Mouse (Mus musculus) liver, embryonic 14.5 days (tissue): ENCODE measurements around the gene Exoc6b.

Source experiments
- CTCF ChIP-seq: IDR thresholded peaks from 2 replicates; pipeline ENCODE4 v1.5.1; 2016; ENCODE audit warnings: antibody characterized with exemption, low read depth, control low read depth
- EP300 ChIP-seq: IDR thresholded peaks from 2 replicates; pipeline ENCODE4 v1.6.1; 2016; ENCODE audit warnings: antibody characterized with exemption, low read depth

DNA sequence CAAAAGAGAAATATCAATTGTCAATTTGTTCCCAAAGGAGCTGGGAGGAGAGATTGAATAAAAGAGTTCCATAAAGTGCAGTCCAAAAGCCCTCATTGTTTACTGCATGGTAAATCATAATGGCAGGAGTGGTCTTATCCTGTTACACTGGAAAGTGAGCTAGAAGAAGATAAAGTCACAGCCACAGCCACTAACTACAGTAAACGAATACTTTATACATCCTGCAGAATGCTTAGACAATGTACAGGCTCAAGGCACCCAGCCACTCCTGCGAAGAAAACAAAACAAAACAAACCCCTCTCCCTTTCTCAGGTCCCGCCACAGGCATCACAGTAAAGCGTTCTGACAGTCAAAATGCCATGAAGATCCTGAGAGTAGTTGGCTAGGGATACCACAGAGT lies 375.5 kb downstream of the Exoc6b start:
- TF ChIP-seq CTCF, result no peak
- no peak for TF ChIP-seq EP300
